Mouse (Mus musculus) neural tube, embryonic 15.5 days (tissue): ENCODE results near the gene Ttc30a1. TPM values are rescaled to one million over a fixed set of nuclear protein-coding genes. Genes with fewer than 3 reads are reported as not detected.
A peak's percentile ranks its signal among the peaks of the same experiment; 100 is the strongest.

Experiments
- ATAC-seq: fragments of 200-750 bp; cut with Nextera tagmentation; 2 replicates; pipeline ENCODE4 v1.8.0; 2017; ENCODE audit warnings: mild to moderate bottlenecking, moderate TSS enrichment, moderate library complexity; ENCODE audit not compliant: low FRiP score
- H3K27ac ChIP-seq: fragments of 300-500 bp; sonication (generic); replicated peaks from 2 replicates; pipeline ENCODE4 v1.5.1; 2015; ENCODE audit warnings: mild to moderate bottlenecking, inconsistent platforms
- H3K27me3 ChIP-seq: fragments of 300-500 bp; sonication (generic); replicated peaks from 2 replicates; pipeline ENCODE4 v1.6.1; 2015; ENCODE audit warnings: inconsistent platforms
- H3K36me3 ChIP-seq: fragments of 300-500 bp; sonication (generic); 2 replicates; pipeline ENCODE4 v1.6.1; 2015; ENCODE audit warnings: inconsistent platforms
- H3K4me1 ChIP-seq: fragments of 300-500 bp; sonication (generic); 2 replicates; pipeline ENCODE4 v1.6.1; 2015; ENCODE audit warnings: inconsistent platforms
- H3K4me2 ChIP-seq: fragments of 300-500 bp; sonication (generic); 2 replicates; pipeline ENCODE4 v1.6.1; 2015; ENCODE audit warnings: inconsistent platforms, mild to moderate bottlenecking, moderate library complexity
- H3K4me3 ChIP-seq: fragments of 300-500 bp; sonication (generic); replicated peaks from 2 replicates; pipeline ENCODE4 v1.5.1; 2015; ENCODE audit warnings: mild to moderate bottlenecking, inconsistent platforms
- H3K9ac ChIP-seq: fragments of 300-500 bp; sonication (generic); replicated peaks from 2 replicates; pipeline ENCODE4 v1.6.1; 2015; ENCODE audit warnings: mild to moderate bottlenecking, inconsistent platforms
- H3K9me3 ChIP-seq: fragments of 300-500 bp; sonication (generic); replicated peaks from 2 replicates; pipeline ENCODE4 v1.6.1; 2016; ENCODE audit warnings: inconsistent platforms
- WGBS: fragments of 180-500 bp; shearing (Covaris S2); methylation state at CpG from one replicate; pipeline ENCODE4 v1.1.7; 2015; ENCODE audit warnings: mixed read lengths; 5-methylcytosine and 5-hydroxymethylcytosine counted together
- polyA plus RNA-seq: library from polyadenylated mRNA; unstranded; fragments of >200 nt; fragmentation: Nextera tagmentation; extraction: Ambion mirVana; gene quantifications from 2 replicates; pipeline ENCODE4 v1.2.1, GENCODE M21; 2015

The Ttc30a1 gene
- polyA plus RNA-seq, 1 experiment from 2014 or later: 7.6 TPM

- no peaks in the 10 kb centered on the region for H3K9me3 ChIP-seq
- 54% methylated on average over 12 of the region's 12 CpGs for WGBS
- no peak overlapping the region for H3K27ac ChIP-seq
- no peak overlapping the region for H3K9ac ChIP-seq
- H3K36me3 ChIP-seq: no peaks in the 10 kb centered on the region
- no peak overlapping the region for H3K4me3 ChIP-seq
- no peak overlapping the region for H3K4me2 ChIP-seq
- no peak for ATAC-seq
- peaks cover 21% of the 10 kb centered on the region for H3K4me1 ChIP-seq
- H3K27me3 ChIP-seq: no peaks in the 10 kb centered on the region
Observed at GRCm38 (mm10) chr2:75997726-75998125, 16.0 kb upstream of the Ttc30a1 start.

GRCm38 (mm10) chr2:75994841-75995240, 13.1 kb upstream of the Ttc30a1 start:
- Histone ChIP-seq H3K4me3 (no peak overlapping the region), H3K27ac (no peak overlapping the region), H3K36me3 (no peaks in the 10 kb centered on the region), H3K27me3 (no peaks in the 10 kb centered on the region), H3K9ac (no peak overlapping the region), H3K4me2 (no peak overlapping the region), H3K4me1 (peaks cover 33% of the 10 kb centered on the region), H3K9me3 (no peaks in the 10 kb centered on the region)
- 95% methylated on average over 11 of the region's 11 CpGs for WGBS
- ATAC-seq: no peak

GRCm38 (mm10) chr2:75991581-75992205, 9.9 kb upstream of the Ttc30a1 start:
- no peaks in the 10 kb centered on the region for H3K9me3 ChIP-seq
- H3K36me3 ChIP-seq: no peaks in the 10 kb centered on the region
- no peak overlapping the region for H3K4me3 ChIP-seq
- H3K4me1 ChIP-seq: peaks cover 53% of the 10 kb centered on the region
- no peak overlapping the region for H3K4me2 ChIP-seq
- 63% methylated on average over 6 of the region's 6 CpGs for WGBS
- ATAC-seq: no peak
- H3K9ac ChIP-seq: no peak overlapping the region
- H3K27me3 ChIP-seq: no peaks in the 10 kb centered on the region
- 0 out of 2 replicates have a peak overlapping the region, but pooled peaks have one; percentile 5 for H3K27ac ChIP-seq

- H3K4me1 ChIP-seq: peaks cover 59% of the 10 kb centered on the region
- H3K27me3 ChIP-seq: no peaks in the 10 kb centered on the region
- no peak for ATAC-seq
- H3K9me3 ChIP-seq: no peaks in the 10 kb centered on the region
- H3K27ac ChIP-seq: 0 out of 2 replicates have a peak overlapping the region, but pooled peaks have one; percentile 5
- no peak overlapping the region for H3K4me2 ChIP-seq
- no peak overlapping the region for H3K9ac ChIP-seq
- no peak overlapping the region for H3K4me3 ChIP-seq
- 55% methylated on average over 13 of the region's 13 CpGs for WGBS
- no peaks in the 10 kb centered on the region for H3K36me3 ChIP-seq
Observed at GRCm38 (mm10) chr2:75990885-75991539, 9.2 kb upstream of the Ttc30a1 start.

GRCm38 (mm10) chr2:75989694-75990093, 7.9 kb upstream of the Ttc30a1 start:
- no peaks in the 10 kb centered on the region for H3K27me3 ChIP-seq
- H3K9ac ChIP-seq: no peak overlapping the region
- peak overlapping the region; percentile 48; the same call in 1 of the 2 replicates for H3K4me2 ChIP-seq
- H3K4me1 ChIP-seq: peaks cover 69% of the 10 kb centered on the region
- H3K4me3 ChIP-seq: no peak overlapping the region
- peak overlapping the region; percentile 89 for H3K27ac ChIP-seq
- no peaks in the 10 kb centered on the region for H3K36me3 ChIP-seq
- ATAC-seq: no peak
- 37% methylated on average over 4 of the region's 4 CpGs for WGBS
- H3K9me3 ChIP-seq: no peaks in the 10 kb centered on the region

- H3K27me3 ChIP-seq: no peaks in the 10 kb centered on the region
- H3K27ac ChIP-seq: peak overlapping the region; percentile 89
- H3K4me1 ChIP-seq: peaks cover 72% of the 10 kb centered on the region
- no peaks in the 10 kb centered on the region for H3K36me3 ChIP-seq
- no peaks in the 10 kb centered on the region for H3K9me3 ChIP-seq
- peak overlapping the region; percentile 48 for H3K4me2 ChIP-seq
- H3K4me3 ChIP-seq: peak overlapping the region; percentile 5; the same call in 1 of the 2 replicates
- peak; percentile 85 for ATAC-seq
- WGBS: 8% methylated on average over 7 of the region's 7 CpGs
- peak overlapping the region; percentile 37 for H3K9ac ChIP-seq
Observed at GRCm38 (mm10) chr2:75988779-75989363, 7.1 kb upstream of the Ttc30a1 start.

- peak overlapping the region; percentile 37 for H3K9ac ChIP-seq
- H3K4me1 ChIP-seq: peaks cover 67% of the 10 kb centered on the region
- peak; percentile 63 for ATAC-seq
- 5% methylated on average over 4 of the region's 4 CpGs for WGBS
- peak overlapping the region; percentile 89 for H3K27ac ChIP-seq
- H3K9me3 ChIP-seq: no peaks in the 10 kb centered on the region
- H3K27me3 ChIP-seq: no peaks in the 10 kb centered on the region
- H3K4me2 ChIP-seq: peak overlapping the region; percentile 48
- 0 out of 2 replicates have a peak overlapping the region, but pooled peaks have one; percentile 5 for H3K4me3 ChIP-seq
- no peaks in the 10 kb centered on the region for H3K36me3 ChIP-seq
Observed at GRCm38 (mm10) chr2:75988378-75988777, 6.6 kb upstream of the Ttc30a1 start.

GRCm38 (mm10) chr2:75987739-75988138, 6.0 kb upstream of the Ttc30a1 start:
- peaks cover 62% of the 10 kb centered on the region for H3K4me1 ChIP-seq
- 59% methylated on average over 9 of the region's 9 CpGs for WGBS

GRCm38 (mm10) chr2:75985124-75985523, 3.4 kb upstream of the Ttc30a1 start:
- Histone ChIP-seq H3K27ac (peak overlapping the region; percentile 73), H3K9me3 (no peaks in the 10 kb centered on the region), H3K4me1 (peaks cover 53% of the 10 kb centered on the region), H3K4me3 (no peak overlapping the region), H3K27me3 (no peaks in the 10 kb centered on the region), H3K4me2 (no peak overlapping the region), H3K9ac (no peak overlapping the region), H3K36me3 (no peaks in the 10 kb centered on the region)
- 2% methylated on average over 2 of the region's 2 CpGs for WGBS
- ATAC-seq: peak; percentile 48

More at GRCm38 (mm10) chr2:75987739-75988138, 6.0 kb upstream of the Ttc30a1 start:
- H3K36me3 ChIP-seq: no peaks in the 10 kb centered on the region
- no peak overlapping the region for H3K9ac ChIP-seq
- no peaks in the 10 kb centered on the region for H3K9me3 ChIP-seq
- no peaks in the 10 kb centered on the region for H3K27me3 ChIP-seq
- H3K27ac ChIP-seq: peak overlapping the region; percentile 89
- no peak overlapping the region for H3K4me2 ChIP-seq
- H3K4me3 ChIP-seq: no peak overlapping the region
- ATAC-seq: no peak

- 45% methylated on average over 3 of the region's 3 CpGs for WGBS
- no peaks in the 10 kb centered on the region for H3K36me3 ChIP-seq
- ATAC-seq: no peak
- H3K9me3 ChIP-seq: no peaks in the 10 kb centered on the region
- H3K9ac ChIP-seq: no peak overlapping the region
- H3K27ac ChIP-seq: no peak overlapping the region
- no peak overlapping the region for H3K4me3 ChIP-seq
- H3K4me1 ChIP-seq: peaks cover 40% of the 10 kb centered on the region
- no peaks in the 10 kb centered on the region for H3K27me3 ChIP-seq
- H3K4me2 ChIP-seq: no peak overlapping the region
Observed at GRCm38 (mm10) chr2:75983847-75984246, 2.1 kb upstream of the Ttc30a1 start.

- no peaks in the 10 kb centered on the region for H3K27me3 ChIP-seq
- no peak overlapping the region for H3K9ac ChIP-seq
- H3K36me3 ChIP-seq: no peaks in the 10 kb centered on the region
- no peak for ATAC-seq
- H3K27ac ChIP-seq: no peak overlapping the region
- peaks cover 33% of the 10 kb centered on the region for H3K4me1 ChIP-seq
- no peaks in the 10 kb centered on the region for H3K9me3 ChIP-seq
- no peak overlapping the region for H3K4me3 ChIP-seq
- H3K4me2 ChIP-seq: no peak overlapping the region
- WGBS: 95% methylated on average over 3 of the region's 3 CpGs
Observed at GRCm38 (mm10) chr2:75983091-75983490, 1.3 kb upstream of the Ttc30a1 start.

- H3K36me3 ChIP-seq: no peaks in the 10 kb centered on the region
- peaks cover 28% of the 10 kb centered on the region for H3K4me1 ChIP-seq
- no peak overlapping the region for H3K4me2 ChIP-seq
- no peaks in the 10 kb centered on the region for H3K9me3 ChIP-seq
- no peak overlapping the region for H3K9ac ChIP-seq
- no peak for ATAC-seq
- no peak overlapping the region for H3K27ac ChIP-seq
- H3K4me3 ChIP-seq: no peak overlapping the region
- H3K27me3 ChIP-seq: no peaks in the 10 kb centered on the region
- 97% methylated on average over 4 of the region's 4 CpGs for WGBS
Observed at GRCm38 (mm10) chr2:75982626-75983025, 859 bp upstream of the Ttc30a1 start.
